Mouse (Mus musculus) Muller cell, postnatal 12 days (primary cell): ENCODE measurements around the gene Thrsp.

ENCODE experiments used
- DNase-seq: peaks from one replicate; pipeline ENCODE4 v3.0.0-alpha.2; 2015; ENCODE audit errors: inconsistent ontology term

Gene Thrsp

DNA sequence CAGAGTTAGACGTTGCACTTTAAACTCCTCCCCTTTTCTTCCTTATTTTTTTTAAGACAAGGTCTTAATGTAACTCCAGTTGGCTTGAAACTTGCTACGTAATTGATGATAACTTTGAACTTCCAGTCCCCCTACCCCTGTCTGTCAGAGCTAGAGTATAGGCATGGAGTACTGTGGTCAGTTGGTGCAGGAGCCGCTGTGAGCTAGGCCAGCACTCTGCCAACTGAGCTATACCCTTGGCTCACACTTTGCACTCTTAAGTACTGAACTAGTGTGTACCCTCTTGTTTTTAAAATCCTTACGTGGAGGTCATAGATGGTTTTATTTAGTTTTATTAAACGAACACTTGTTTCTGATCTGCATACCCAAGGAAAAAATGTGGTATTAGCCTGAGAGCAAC is 38.2 kb downstream of the Thrsp start:
- DNase-seq = no peak

DNA sequence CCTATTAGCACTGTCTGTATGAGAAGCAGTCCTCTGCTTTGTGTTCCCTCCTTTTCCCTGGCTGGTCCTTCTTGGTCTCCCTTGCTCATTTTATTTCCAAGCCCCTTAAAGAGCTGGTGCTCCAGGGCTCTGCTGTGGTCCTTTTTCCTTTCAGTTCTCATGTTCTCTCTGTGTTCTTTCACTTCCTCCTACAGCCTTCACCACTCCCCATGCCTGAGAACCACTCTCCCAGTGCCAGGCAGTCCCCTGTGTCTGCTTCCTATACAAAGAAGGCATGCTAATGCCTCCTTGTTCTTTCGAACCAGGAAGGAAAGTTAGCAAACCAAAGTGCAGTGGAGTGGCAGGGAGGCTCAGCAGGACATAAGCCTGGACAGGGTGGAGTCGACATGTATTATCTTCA is 41.6 kb downstream of the Thrsp start:
- no peak for DNase-seq

DNA sequence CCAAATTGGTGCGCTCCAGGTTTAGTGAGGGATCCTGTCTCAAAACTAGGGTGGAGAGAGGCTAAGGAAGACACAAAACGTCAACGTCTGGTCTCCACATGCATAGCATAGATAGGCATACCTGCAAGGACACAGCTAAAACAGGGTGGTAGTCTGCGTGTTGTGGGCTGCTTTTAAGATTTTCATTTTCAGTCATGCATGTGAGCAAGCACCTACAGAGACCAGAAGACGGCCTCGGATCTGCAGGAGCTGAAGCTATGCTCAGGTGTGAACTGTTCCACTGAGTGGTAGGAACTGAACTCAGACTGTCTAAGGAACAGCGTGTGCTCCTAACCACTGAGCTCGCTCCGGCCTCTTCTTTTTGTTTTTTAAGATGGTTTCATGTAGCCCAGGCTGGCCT is 42.4 kb downstream of the Thrsp start:
- no peak for DNase-seq

DNA sequence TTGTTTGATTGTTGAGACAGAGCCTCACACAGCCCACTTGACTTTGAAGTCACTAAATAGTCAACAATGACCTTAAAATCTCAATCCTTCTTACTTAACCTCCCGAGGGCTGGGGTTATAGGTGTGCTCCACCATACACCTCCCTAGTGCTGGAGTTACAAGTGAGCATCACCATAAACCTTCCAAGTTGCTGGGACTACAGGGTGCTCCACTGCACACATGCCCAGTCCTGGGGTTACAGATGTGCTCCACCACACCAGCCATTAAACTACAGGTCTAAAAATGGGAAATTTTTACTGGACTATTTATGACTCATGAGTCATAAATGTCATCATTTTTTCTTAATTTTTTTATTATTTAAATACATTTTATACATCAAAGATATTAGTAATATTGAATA is 51.6 kb downstream of the Thrsp start:
- DNase-seq = no peak
